30 mouse cellular contexts compared by ENCODE assay signal in the genomic region with DNA sequence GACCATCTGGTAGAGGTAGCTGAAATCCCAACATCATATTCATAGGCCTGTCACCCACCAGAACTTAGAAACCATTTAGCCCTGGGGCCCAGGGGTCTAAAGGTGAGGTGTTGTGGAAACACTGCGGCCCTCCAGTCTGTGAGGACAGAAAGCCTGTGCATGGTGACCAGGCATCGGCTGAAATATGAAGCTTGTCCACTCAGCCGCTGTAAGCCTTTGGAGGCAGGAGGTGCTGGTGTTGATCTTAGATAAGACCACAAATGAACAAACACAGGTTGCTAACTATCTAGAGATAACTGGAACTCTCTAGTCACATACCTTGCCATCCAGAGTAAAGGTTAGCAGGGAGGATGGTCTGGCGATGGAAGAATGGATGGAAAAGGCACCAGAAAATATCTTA. TPM values are rescaled to one million over a fixed set of nuclear protein-coding genes. Genes with fewer than 3 reads are reported as not detected.
DNase-seq lines count a peak whose midpoint lies in the region; ATAC-seq and TF ChIP-seq lines count a peak whose summit lies in the region.
"Had no signal": no experiment of that assay in that cellular context is flagged by ENCODE, and none has a peak within 500 bp of the region (broad histone marks: within the 10 kb centered on the region; RNA-seq: fewer than 3 reads in every experiment).

No protein-coding gene starts in this region.

- no peak overlapping the region for H3K9ac ChIP-seq in intestine, embryonic 16.5 days (ENCODE audit: low read depth, low read length)
- no peak overlapping the region for H3K9ac ChIP-seq in intestine, embryonic 15.5 days
- no peak overlapping the region for H3K9ac ChIP-seq in liver, embryonic 14.5 days (replicated peaks)
- H3K9ac ChIP-seq in stomach, postnatal 0 days (ENCODE audit: low read length) = no peak overlapping the region
- no peak overlapping the region for H3K9ac ChIP-seq in forebrain, embryonic 11.5 days (ENCODE audit: low read length)
- H3K9ac ChIP-seq: heart, embryonic 15.5 days; limb, embryonic 12.5 days; lung, embryonic 14.5 days; neural tube, embryonic 12.5 days had no signal

- DNase-seq in liver = peak; percentile 27
- no peak for DNase-seq in liver, embryonic 14.5 days (ENCODE audit: low read depth in 3 of 3, low spot score in 3 of 3)
- DNase-seq in stomach, postnatal 0 days (ENCODE audit: low spot score) = peak; percentile 26
- no peak for DNase-seq in adrenal gland, adult 8-10 months
- no peak for DNase-seq in forebrain, embryonic 11.5 days (ENCODE audit: low spot score)
- DNase-seq: adrenal gland, adult 2 months; cerebellum, adult 8-10 months; cerebellum, postnatal 25 days; gastrocnemius, postnatal 14 days; heart, adult 11 months; kidney, adult 9 months; kidney, postnatal 10 days; lung, embryonic 14.5 days had no signal

- TF ChIP-seq EP300 in liver, embryonic 14.5 days (IDR thresholded peaks at IDR 0.05; ENCODE audit: low read depth) = no peak
- no peak for TF ChIP-seq EP300 in stomach, postnatal 0 days (optimal IDR thresholded peaks at IDR 0.05)

- peak; percentile 14; the same call in 1 of the 2 replicates for ATAC-seq in intestine, embryonic 16.5 days
- no peak for ATAC-seq in intestine, embryonic 15.5 days
- ATAC-seq in liver, embryonic 14.5 days (ENCODE audit: insufficient read depth) = peak; percentile 58
- peak; percentile 54 for ATAC-seq in stomach, postnatal 0 days (ENCODE audit: low FRiP score, low TSS enrichment)
- ATAC-seq in forebrain, embryonic 11.5 days (replicated peaks; ENCODE audit: low FRiP score) = no peak
- ATAC-seq: activated CD4-positive, CD25-positive, alpha-beta regulatory T cell, adult 4 months; forebrain, embryonic 14.5 days; hindbrain, postnatal 0 days; intestine, postnatal 0 days had no signal

- no peak overlapping the region for H3K4me2 ChIP-seq in intestine, embryonic 16.5 days (ENCODE audit: low read depth, low read length)
- H3K4me2 ChIP-seq in intestine, embryonic 15.5 days (replicated peaks) = no peak overlapping the region
- no peak overlapping the region for H3K4me2 ChIP-seq in liver, embryonic 14.5 days (ENCODE audit: low read depth)
- no peak overlapping the region for H3K4me2 ChIP-seq in stomach, postnatal 0 days (replicated peaks; ENCODE audit: low read depth)
- no peak overlapping the region for H3K4me2 ChIP-seq in forebrain, embryonic 11.5 days (ENCODE audit: low read depth, low read length, severe bottlenecking)
- H3K4me2 ChIP-seq: heart, embryonic 15.5 days; limb, embryonic 12.5 days; lung, embryonic 14.5 days; neural tube, embryonic 12.5 days had no signal

- no peak overlapping the region for H3K4me3 ChIP-seq in intestine, embryonic 16.5 days (ENCODE audit: low read length)
- H3K4me3 ChIP-seq in intestine, embryonic 15.5 days (replicated peaks) = no peak overlapping the region
- H3K4me3 ChIP-seq in liver, embryonic 14.5 days (ENCODE audit: insufficient read depth in 1 of 2, low read depth in 2 of 2, low read length in 2 of 2) = no peak overlapping the region
- no peak overlapping the region for H3K4me3 ChIP-seq in stomach, postnatal 0 days (ENCODE audit: low read depth, low read length)
- no peak overlapping the region for H3K4me3 ChIP-seq in forebrain, embryonic 11.5 days (ENCODE audit: low read depth, low read length)
- H3K4me3 ChIP-seq: heart, embryonic 10.5 days; heart, embryonic 15.5 days; limb, embryonic 12.5 days; midbrain, embryonic 10.5 days; myocyte; neural tube, embryonic 12.5 days had no signal

- H3K27ac ChIP-seq in intestine, embryonic 16.5 days (ENCODE audit: low read length) = no peak overlapping the region
- H3K27ac ChIP-seq in intestine, embryonic 15.5 days = no peak overlapping the region
- no peak overlapping the region for H3K27ac ChIP-seq in liver, embryonic 14.5 days
- no peak overlapping the region for H3K27ac ChIP-seq in stomach, postnatal 0 days (replicated peaks)
- no peak overlapping the region for H3K27ac ChIP-seq in forebrain, embryonic 11.5 days (ENCODE audit: low read depth, low read length)
- H3K27ac ChIP-seq: heart, embryonic 10.5 days; heart, embryonic 15.5 days; hindbrain, postnatal 0 days; limb, embryonic 12.5 days; midbrain, embryonic 10.5 days; neural tube, embryonic 12.5 days had no signal

- 62% methylated on average over 4 of the region's 4 CpGs for WGBS in intestine, embryonic 16.5 days
- 66% methylated on average over 4 of the region's 4 CpGs for WGBS in intestine, embryonic 15.5 days
- WGBS in liver, embryonic 14.5 days (ENCODE audit: insufficient replicate concordance) = 76% methylated on average over 4 of the region's 4 CpGs
- 63% methylated on average over 4 of the region's 4 CpGs for WGBS in stomach, postnatal 0 days
- 93% methylated on average over 4 of the region's 4 CpGs for WGBS in forebrain, embryonic 11.5 days

- TF ChIP-seq CTCF in liver, embryonic 14.5 days (IDR thresholded peaks at IDR 0.05; ENCODE audit: low read depth) = no peak
- no peak for TF ChIP-seq CTCF in stomach, postnatal 0 days (IDR thresholded peaks at IDR 0.05; ENCODE audit: low read depth)

- no peaks in the 10 kb centered on the region for H3K9me3 ChIP-seq in intestine, embryonic 16.5 days (ENCODE audit: control insufficient read depth, low read length)
- no peaks in the 10 kb centered on the region for H3K9me3 ChIP-seq in intestine, embryonic 15.5 days
- H3K9me3 ChIP-seq in liver, embryonic 14.5 days (ENCODE audit: control insufficient read depth, low read length) = no peaks in the 10 kb centered on the region
- no peaks in the 10 kb centered on the region for H3K9me3 ChIP-seq in stomach, postnatal 0 days (ENCODE audit: control insufficient read depth, low read length)
- H3K9me3 ChIP-seq in forebrain, embryonic 11.5 days (ENCODE audit: control insufficient read depth, low read length) = no peaks in the 10 kb centered on the region
- H3K9me3 ChIP-seq: heart, embryonic 10.5 days; heart, embryonic 15.5 days; limb, embryonic 12.5 days; midbrain, embryonic 10.5 days; neural tube, embryonic 12.5 days had no signal

- H3K36me3 ChIP-seq in intestine, embryonic 16.5 days (ENCODE audit: control insufficient read depth, insufficient read depth, low read length) = no peaks in the 10 kb centered on the region; the same call in 1 of the 2 replicates
- H3K36me3 ChIP-seq in intestine, embryonic 15.5 days = peaks cover 19% of the 10 kb centered on the region
- H3K36me3 ChIP-seq in liver, embryonic 14.5 days (replicated peaks; ENCODE audit: control insufficient read depth, insufficient read depth, low read depth) = peaks cover 26% of the 10 kb centered on the region
- peaks cover 13% of the 10 kb centered on the region; the same call in 1 of the 2 replicates for H3K36me3 ChIP-seq in stomach, postnatal 0 days (ENCODE audit: control insufficient read depth, insufficient read depth, low read length)
- H3K36me3 ChIP-seq in forebrain, embryonic 11.5 days (ENCODE audit: control insufficient read depth, insufficient read depth, low read length) = no peaks in the 10 kb centered on the region

- no peaks in the 10 kb centered on the region for H3K4me1 ChIP-seq in intestine, embryonic 16.5 days (ENCODE audit: control insufficient read depth, insufficient read depth, low read length)
- H3K4me1 ChIP-seq in intestine, embryonic 15.5 days (replicated peaks) = no peaks in the 10 kb centered on the region
- H3K4me1 ChIP-seq in liver, embryonic 14.5 days (replicated peaks; ENCODE audit: control insufficient read depth in 2 of 2, insufficient read depth in 2 of 2, low read length in 1 of 2) = peaks cover 0 to 3% of the 10 kb centered on the region in 2 experiments; a peak in 2 of 4 replicates
- no peaks in the 10 kb centered on the region for H3K4me1 ChIP-seq in stomach, postnatal 0 days (replicated peaks; ENCODE audit: control insufficient read depth, insufficient read depth)
- no peaks in the 10 kb centered on the region for H3K4me1 ChIP-seq in forebrain, embryonic 11.5 days (replicated peaks; ENCODE audit: control insufficient read depth, insufficient read depth, low read length)
- H3K4me1 ChIP-seq: heart, embryonic 10.5 days; heart, embryonic 15.5 days; limb, embryonic 12.5 days; midbrain, embryonic 10.5 days; neural tube, embryonic 12.5 days had no signal

- H3K27me3 ChIP-seq in intestine, embryonic 16.5 days (replicated peaks; ENCODE audit: control insufficient read depth, insufficient read depth, low read length) = no peaks in the 10 kb centered on the region
- no peaks in the 10 kb centered on the region for H3K27me3 ChIP-seq in intestine, embryonic 15.5 days (replicated peaks)
- H3K27me3 ChIP-seq in liver, embryonic 14.5 days (ENCODE audit: control insufficient read depth, insufficient read depth, low read length) = no peaks in the 10 kb centered on the region
- H3K27me3 ChIP-seq in stomach, postnatal 0 days (ENCODE audit: control insufficient read depth, insufficient read depth, low read length) = no peaks in the 10 kb centered on the region
- no peaks in the 10 kb centered on the region for H3K27me3 ChIP-seq in forebrain, embryonic 11.5 days (ENCODE audit: control insufficient read depth, insufficient read depth, low read length)
- H3K27me3 ChIP-seq: CH12.LX; heart, embryonic 15.5 days; limb, embryonic 12.5 days; neural tube, embryonic 12.5 days had no signal

RNA-seq across cellular contexts. Expression of gene Ghrl, which starts 1.4 kb away (rescaled TPM):
- polyA plus RNA-seq in intestine, embryonic 16.5 days (2015; fragmentation: Nextera tagmentation; extraction: Ambion mirVana) = 169 and 177 TPM in 2 replicates
- 103 and 125 TPM in 2 replicates for polyA plus RNA-seq in intestine, embryonic 15.5 days (2015; fragmentation: Nextera tagmentation; extraction: Ambion mirVana)
- polyA plus RNA-seq in liver, embryonic 14.5 days (2012; rRNA removed) = 0.11 and 0.18 TPM in 2 replicates
- polyA plus RNA-seq in liver, embryonic 14.5 days (2014; fragmentation: Nextera tagmentation; extraction: Ambion mirVana) = 0.29 TPM in 1 of 2 replicates, not detected in the other
- polyA plus RNA-seq in stomach, postnatal 0 days (2015; fragmentation: Nextera tagmentation; extraction: Ambion mirVana) = 514 and 560 TPM in 2 replicates
- 1 to 10 TPM in 1 of 4 experiments, not detected in 3; 1.4 TPM for total RNA-seq in adrenal gland, adult 8-10 months (2022)
- polyA plus RNA-seq in forebrain, embryonic 11.5 days (2014; fragmentation: Nextera tagmentation; extraction: Ambion mirVana) = 0.32 and 1.2 TPM in 2 replicates
- total RNA-seq: adrenal gland, adult 2 months; CH12.LX; heart, postnatal 25 days; hindbrain, postnatal 0 days; left cerebral cortex, postnatal 10 days; midbrain, postnatal 0 days had no signal
- polyA plus RNA-seq: activated CD4-positive, CD25-positive, alpha-beta regulatory T cell, adult 4 months; adrenal gland, adult 2 months; embryonic facial prominence, embryonic 11.5 days; lung, embryonic 14.5 days; midbrain, embryonic 10.5 days; midbrain, postnatal 0 days; neural tube, embryonic 12.5 days had no signal

RNA-seq across cellular contexts. Expression of gene Sec13, which starts 19.5 kb away (rescaled TPM):
- 307 and 317 TPM in 2 replicates for polyA plus RNA-seq in intestine, embryonic 16.5 days (2015; fragmentation: Nextera tagmentation; extraction: Ambion mirVana)
- 254 and 276 TPM in 2 replicates for polyA plus RNA-seq in intestine, embryonic 15.5 days (2015; fragmentation: Nextera tagmentation; extraction: Ambion mirVana)
- polyA plus RNA-seq in liver, embryonic 14.5 days (2012; rRNA removed) = 75.5 and 93.7 TPM in 2 replicates
- polyA plus RNA-seq in liver, embryonic 14.5 days (2014; fragmentation: Nextera tagmentation; extraction: Ambion mirVana) = 114 and 118 TPM in 2 replicates
- polyA plus RNA-seq in stomach, postnatal 0 days (2015; fragmentation: Nextera tagmentation; extraction: Ambion mirVana) = 165 and 184 TPM in 2 replicates
- 100 to 1,000 TPM; 117 to 146 (median 124) TPM for total RNA-seq in adrenal gland, adult 8-10 months (2022)
- polyA plus RNA-seq in forebrain, embryonic 11.5 days (2014; fragmentation: Nextera tagmentation; extraction: Ambion mirVana) = 248 and 282 TPM in 2 replicates

RNA-seq across cellular contexts. Expression of gene Tatdn2, which starts 24.2 kb away (rescaled TPM):
- polyA plus RNA-seq in intestine, embryonic 16.5 days (2015; fragmentation: Nextera tagmentation; extraction: Ambion mirVana) = 0.60 and 0.65 TPM in 2 replicates
- 0.97 and 1.2 TPM in 2 replicates for polyA plus RNA-seq in intestine, embryonic 15.5 days (2015; fragmentation: Nextera tagmentation; extraction: Ambion mirVana)
- polyA plus RNA-seq in liver, embryonic 14.5 days (2012; rRNA removed) = 10.6 and 15.4 TPM in 2 replicates
- 1.0 and 1.3 TPM in 2 replicates for polyA plus RNA-seq in liver, embryonic 14.5 days (2014; fragmentation: Nextera tagmentation; extraction: Ambion mirVana)
- polyA plus RNA-seq in stomach, postnatal 0 days (2015; fragmentation: Nextera tagmentation; extraction: Ambion mirVana) = 0.73 and 0.97 TPM in 2 replicates
- total RNA-seq in adrenal gland, adult 8-10 months (2022) = 10 to 100 TPM; 56.1 to 74.8 (median 64.0) TPM
- polyA plus RNA-seq in forebrain, embryonic 11.5 days (2014; fragmentation: Nextera tagmentation; extraction: Ambion mirVana) = 0.88 and 1.5 TPM in 2 replicates

Comparison
In these comparisons a context has a peak if more than half of its experiments do, and no peak if none do; other contexts are left out.
1. ATAC-seq: peak in intestine, embryonic 16.5 days (single experiment), liver, embryonic 14.5 days (single experiment) and stomach, postnatal 0 days (single experiment); none in intestine, embryonic 15.5 days (single experiment) and forebrain, embryonic 11.5 days (single experiment).
2. DNase-seq: peak in liver (single experiment) and stomach, postnatal 0 days (single experiment); none in liver, embryonic 14.5 days (0 of 3), adrenal gland, adult 8-10 months (single experiment) and forebrain, embryonic 11.5 days (single experiment).
3. RNA of gene Ghrl, which starts 1.4 kb away (polyA plus RNA-seq): 514 to 560 TPM in stomach, postnatal 0 days, 169 to 177 TPM in intestine, embryonic 16.5 days and 103 to 125 TPM in intestine, embryonic 15.5 days; 0.32 to 1.2 TPM in forebrain, embryonic 11.5 days and 0.11 to 0.29 TPM in liver, embryonic 14.5 days; every median in the first group is over 10 times any median in the second.